9 mouse cellular contexts compared by ENCODE assay signal in the genomic region with DNA sequence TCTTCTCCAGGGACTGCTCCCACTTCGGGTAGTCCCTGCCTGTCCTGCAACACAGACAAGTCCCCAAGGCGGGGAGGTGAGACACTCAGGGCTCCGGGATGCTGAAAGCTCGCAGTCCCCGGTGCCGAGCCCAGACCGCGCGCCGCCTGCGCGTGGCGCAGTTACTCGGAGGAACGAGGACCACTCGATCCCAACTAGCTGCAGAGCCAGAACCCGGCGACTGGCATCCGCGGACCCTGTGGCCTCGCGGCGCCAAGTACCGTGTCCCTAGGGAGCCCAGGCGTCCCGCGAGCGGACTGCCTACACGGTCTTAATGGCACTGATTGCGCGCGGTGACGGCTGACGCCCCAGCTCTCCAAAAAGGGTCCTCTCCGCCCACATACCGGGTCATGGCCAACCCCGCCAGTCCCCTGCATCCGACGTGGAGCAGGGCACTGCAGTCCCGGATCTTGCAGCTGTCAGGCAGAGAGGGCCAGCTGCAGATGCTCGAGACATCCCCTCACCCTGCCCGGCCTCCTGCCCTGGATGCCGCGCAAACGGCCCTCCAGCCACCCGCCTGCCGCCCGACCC. TPM values are rescaled to one million over a fixed set of nuclear protein-coding genes. Genes with fewer than 3 reads are reported as not detected.
A peak's percentile ranks its signal among the peaks of the same experiment; 100 is the strongest.
DNase-seq lines count a peak whose midpoint lies in the region.
"Had no signal": no experiment of that assay in that cellular context is flagged by ENCODE, and none has a peak within 500 bp of the region (broad histone marks: within the 10 kb centered on the region; RNA-seq: fewer than 3 reads in every experiment).

No protein-coding gene starts in this region.

- H3K27me3 ChIP-seq in hindbrain, embryonic 10.5 days (ENCODE audit: insufficient read depth, poor library complexity, severe bottlenecking), result peaks cover 27% of the 10 kb centered on the region

- H3K9me3 ChIP-seq in hindbrain, embryonic 10.5 days, result peaks cover 4% of the 10 kb centered on the region; the same call in 1 of the 2 replicates

- peak overlapping the region; percentile 72 for H3K4me3 ChIP-seq in hindbrain, embryonic 10.5 days

- under 1% methylated on average over 48 of the region's 48 CpGs for WGBS in hindbrain, embryonic 10.5 days

- peaks cover 32% of the 10 kb centered on the region for H3K4me1 ChIP-seq in hindbrain, embryonic 10.5 days (replicated peaks)

- H3K36me3 ChIP-seq in hindbrain, embryonic 10.5 days, result peaks cover 9% of the 10 kb centered on the region

- peak overlapping the region; percentile 88 for H3K27ac ChIP-seq in hindbrain, embryonic 10.5 days

- peak; percentile 10 to 64 for DNase-seq in adrenal gland, adult (ENCODE audit: inconsistent age in 2 of 2, low spot score in 1 of 2)
- no peak for DNase-seq in adrenal gland, adult 8-10 months
- peak; percentile 25 to 38 for DNase-seq in adrenal gland, postnatal 4 days (ENCODE audit: low spot score in 2 of 2)
- peak; percentile 60 to 61 for DNase-seq in frontal cortex, postnatal 10 days (ENCODE audit: low spot score in 2 of 2)
- DNase-seq in hindbrain, embryonic 10.5 days (ENCODE audit: low spot score), result peak; percentile 84
- DNase-seq in left cerebral cortex, adult 8-10 months (ENCODE audit: low spot score in 2 of 2), result peak; percentile 18 to 40
- DNase-seq in lung, postnatal 25 days (ENCODE audit: low spot score), result peak; percentile 31
- peak; percentile 72 for DNase-seq in right cerebral cortex, postnatal 4 days

RNA-seq across cellular contexts. Expression of a gene that starts 0.9 kb away (rescaled TPM):
- total RNA-seq in adrenal gland, adult 8-10 months (2022), result under 1 TPM in 1 of 4 experiments, not detected in 3; 0.11 TPM
- under 1 TPM; 0.28 TPM for total RNA-seq in adrenal gland, postnatal 4 days (2021)
- 0.17 and 0.21 TPM in 2 replicates for polyA plus RNA-seq in hindbrain, embryonic 10.5 days (2016; fragmentation: Nextera tagmentation; extraction: Ambion mirVana)
- under 1 TPM in 3 of 4 experiments, not detected in 1; 0.13 to 0.23 (median 0.14) TPM for total RNA-seq in left cerebral cortex, adult 8-10 months (2022)
- total RNA-seq: hematopoietic stem cell, adult 5-6 weeks had no signal

RNA-seq across cellular contexts. Expression of a gene that starts 2.0 kb away (rescaled TPM):
- 10 to 100 TPM; 11.4 to 25.4 (median 14.2) TPM for total RNA-seq in adrenal gland, adult 8-10 months (2022)
- total RNA-seq in adrenal gland, postnatal 4 days (2021), result 100 to 1,000 TPM; 103 to 104 TPM
- polyA plus RNA-seq in hindbrain, embryonic 10.5 days (2016; fragmentation: Nextera tagmentation; extraction: Ambion mirVana), result 6.1 and 7.0 TPM in 2 replicates
- total RNA-seq in left cerebral cortex, adult 8-10 months (2022), result 1 to 10 TPM; 4.7 to 6.3 (median 5.6) TPM
